Mouse (Mus musculus) midbrain, embryonic 11.5 days (tissue): ENCODE measurements around the gene Naglu. TPM values are rescaled to one million over a fixed set of nuclear protein-coding genes. Genes with fewer than 3 reads are reported as not detected.
A peak's percentile ranks its signal among the peaks of the same experiment; 100 is the strongest.

Experiments used
- ATAC-seq: fragments of 200-750 bp; cut with Nextera tagmentation; 2 replicates; pipeline ENCODE4 v1.8.0; 2017; ENCODE audit warnings: moderate TSS enrichment, moderate library complexity; ENCODE audit not compliant: low FRiP score
- DNase-seq: peaks from one replicate; pipeline ENCODE4 v3.0.0; 2015; ENCODE audit warnings: low spot score; ENCODE audit errors: missing footprints
- H3K27ac ChIP-seq: fragments of 300-500 bp; sonication (generic); 2 replicates; pipeline ENCODE4 v1.5.1; 2014; ENCODE audit warnings: low read depth, low read length
- H3K27me3 ChIP-seq: fragments of 300-500 bp; sonication (generic); 2 replicates; pipeline ENCODE4 v1.6.1; 2014; ENCODE audit warnings: mild to moderate bottlenecking, low read length, moderate library complexity, mixed read lengths; ENCODE audit not compliant: control insufficient read depth, insufficient read depth
- H3K36me3 ChIP-seq: fragments of 300-500 bp; sonication (generic); 2 replicates; pipeline ENCODE4 v1.6.1; 2014; ENCODE audit warnings: mild to moderate bottlenecking, low read length, moderate library complexity, mixed read lengths; ENCODE audit not compliant: control insufficient read depth, insufficient read depth
- H3K4me1 ChIP-seq: fragments of 300-500 bp; sonication (generic); 2 replicates; pipeline ENCODE4 v1.6.1; 2014; ENCODE audit warnings: low read length; ENCODE audit not compliant: control insufficient read depth, insufficient read depth
- H3K4me2 ChIP-seq: fragments of 300-500 bp; sonication (generic); 2 replicates; pipeline ENCODE4 v1.6.1; 2014; ENCODE audit warnings: mild to moderate bottlenecking, moderate library complexity
- H3K4me3 ChIP-seq: fragments of 300-500 bp; sonication (generic); 2 replicates; pipeline ENCODE4 v1.5.1; 2014; ENCODE audit warnings: low read depth, low read length
- H3K9ac ChIP-seq: fragments of 300-500 bp; sonication (generic); 2 replicates; pipeline ENCODE4 v1.6.1; 2014; ENCODE audit warnings: low read length
- H3K9me3 ChIP-seq: fragments of 300-500 bp; sonication (generic); 2 replicates; pipeline ENCODE4 v1.6.1; 2016; ENCODE audit warnings: low read length; ENCODE audit not compliant: control insufficient read depth
- WGBS: fragments of 180-500 bp; shearing (Covaris S2); extraction: QIAGEN DNeasy Blood & Tissue Kit; methylation state at CpG from one replicate; pipeline ENCODE4 v1.1.7; 2014; 5-methylcytosine and 5-hydroxymethylcytosine counted together
- polyA plus RNA-seq: library from polyadenylated mRNA; unstranded; fragments of >200 nt; fragmentation: Nextera tagmentation; extraction: Ambion mirVana; gene quantifications from 2 replicates; pipeline ENCODE4 v1.2.1, GENCODE M21; 2014

The Naglu gene
- polyA plus RNA-seq, 1 experiment from 2014 or later = 6.9 TPM

- DNase-seq = no peak
- Histone ChIP-seq H3K27me3 (no peaks in the 10 kb centered on the region), H3K9me3 (no peaks in the 10 kb centered on the region), H3K9ac (no peak overlapping the region), H3K4me2 (no peak overlapping the region), H3K4me3 (no peak overlapping the region), H3K36me3 (peaks cover 17% of the 10 kb centered on the region), H3K4me1 (peaks cover 8% of the 10 kb centered on the region), H3K27ac (no peak overlapping the region)
- 91% methylated on average over 8 of the region's 8 CpGs for WGBS
- no peak for ATAC-seq
These were observed 28.4 kb downstream of the Naglu start for GRCm38 (mm10) chr11:101098231-101098630.

- Histone ChIP-seq H3K36me3 (peaks cover 10% of the 10 kb centered on the region), H3K4me2 (no peak overlapping the region), H3K9me3 (no peaks in the 10 kb centered on the region), H3K9ac (no peak overlapping the region), H3K4me1 (no peaks in the 10 kb centered on the region), H3K4me3 (no peak overlapping the region), H3K27ac (no peak overlapping the region), H3K27me3 (no peaks in the 10 kb centered on the region)
- 87% methylated on average over 5 of the region's 5 CpGs for WGBS
- DNase-seq (no peak), ATAC-seq (no peak)
These were observed 33.2 kb downstream of the Naglu start for GRCm38 (mm10) chr11:101103011-101103410.

GRCm38 (mm10) chr11:101109351-101109750 is 39.5 kb downstream of the Naglu start:
- Histone ChIP-seq H3K4me2 (no peak overlapping the region), H3K27me3 (no peaks in the 10 kb centered on the region), H3K4me1 (no peaks in the 10 kb centered on the region), H3K9ac (no peak overlapping the region), H3K27ac (no peak overlapping the region), H3K36me3 (no peaks in the 10 kb centered on the region), H3K9me3 (no peaks in the 10 kb centered on the region), H3K4me3 (no peak overlapping the region)
- no peak for ATAC-seq
- DNase-seq = no peak
- WGBS = 78% methylated on average over 4 of the region's 4 CpGs

- no peak for ATAC-seq
- H3K9ac ChIP-seq = no peak overlapping the region
These were observed 40.9 kb downstream of the Naglu start for GRCm38 (mm10) chr11:101110708-101111107.

GRCm38 (mm10) chr11:101111178-101111577 is 41.4 kb downstream of the Naglu start:
- Histone ChIP-seq H3K4me2 (no peak overlapping the region), H3K9ac (no peak overlapping the region), H3K36me3 (no peaks in the 10 kb centered on the region), H3K4me1 (no peaks in the 10 kb centered on the region), H3K9me3 (no peaks in the 10 kb centered on the region), H3K27me3 (no peaks in the 10 kb centered on the region), H3K4me3 (no peak overlapping the region), H3K27ac (no peak overlapping the region)
- DNase-seq = no peak
- WGBS = 86% methylated on average over 4 of the region's 4 CpGs
- ATAC-seq = no peak

More at GRCm38 (mm10) chr11:101110708-101111107, 40.9 kb downstream of the Naglu start:
- Histone ChIP-seq H3K36me3 (no peaks in the 10 kb centered on the region), H3K4me2 (no peak overlapping the region), H3K4me1 (no peaks in the 10 kb centered on the region), H3K4me3 (no peak overlapping the region), H3K9me3 (no peaks in the 10 kb centered on the region), H3K27me3 (no peaks in the 10 kb centered on the region), H3K27ac (no peak overlapping the region)
- WGBS = 68% methylated on average over 5 of the region's 5 CpGs
- DNase-seq = no peak

DNA sequence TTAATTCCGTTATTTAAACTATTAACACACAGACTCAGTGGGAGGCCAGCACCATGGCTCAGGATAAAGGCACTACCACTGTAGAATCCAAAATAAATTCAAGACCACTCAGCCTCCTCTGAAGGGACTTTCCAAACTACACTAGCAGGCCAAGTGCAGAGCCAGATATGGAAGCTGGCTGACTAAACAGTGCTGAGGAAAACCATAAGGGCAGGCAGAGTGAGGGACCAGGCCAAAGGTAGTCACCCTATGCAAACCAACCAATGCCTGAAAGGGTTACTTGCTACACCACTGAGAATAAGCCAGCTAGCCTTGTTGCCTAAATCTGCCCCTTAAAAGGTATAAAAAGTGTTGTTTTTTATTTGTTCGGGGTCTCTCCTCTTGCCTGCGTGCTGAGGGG is 42.4 kb downstream of the Naglu start:
- Histone ChIP-seq H3K9ac (no peak overlapping the region), H3K27ac (no peak overlapping the region), H3K4me2 (no peak overlapping the region), H3K4me1 (no peaks in the 10 kb centered on the region), H3K9me3 (no peaks in the 10 kb centered on the region), H3K4me3 (no peak overlapping the region), H3K36me3 (no peaks in the 10 kb centered on the region; the same call in 1 of the 2 replicates), H3K27me3 (no peaks in the 10 kb centered on the region)
- no peak for ATAC-seq
- DNase-seq = no peak
- 94% methylated on average over 3 of the region's 3 CpGs for WGBS

DNA sequence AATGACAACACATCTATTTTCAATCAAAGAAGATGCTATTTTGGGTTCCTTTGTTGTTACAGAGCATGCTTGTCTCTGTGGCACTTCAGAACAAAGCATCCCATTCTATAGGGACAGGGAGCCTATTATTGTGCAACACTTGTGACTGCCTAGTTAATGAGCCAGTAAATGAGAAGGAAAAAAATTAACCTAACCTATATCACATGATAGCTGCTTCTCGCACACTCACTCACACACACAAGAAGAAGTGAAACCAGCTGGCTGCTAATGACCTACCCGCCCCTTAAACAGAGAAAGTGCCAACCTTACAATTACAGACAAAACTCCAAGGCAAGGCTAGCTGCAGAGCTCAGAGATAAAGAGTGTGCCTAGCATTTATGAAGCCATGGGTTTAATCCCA is 45.8 kb downstream of the Naglu start:
- no peak for DNase-seq
- Histone ChIP-seq H3K27ac (no peak overlapping the region), H3K4me1 (peaks cover 12% of the 10 kb centered on the region), H3K9me3 (no peaks in the 10 kb centered on the region), H3K4me3 (no peak overlapping the region), H3K9ac (no peak overlapping the region), H3K4me2 (no peak overlapping the region), H3K27me3 (no peaks in the 10 kb centered on the region), H3K36me3 (no peaks in the 10 kb centered on the region; the same call in 1 of the 2 replicates)
- 79% methylated on average over 2 of the region's 2 CpGs for WGBS
- no peak for ATAC-seq

GRCm38 (mm10) chr11:101118105-101118504 is 48.3 kb downstream of the Naglu start:
- Histone ChIP-seq H3K4me3 (peak overlapping the region; percentile 87), H3K27ac (no peak overlapping the region), H3K9me3 (no peaks in the 10 kb centered on the region), H3K4me2 (peak overlapping the region; percentile 65), H3K36me3 (peaks cover 2% of the 10 kb centered on the region), H3K27me3 (no peaks in the 10 kb centered on the region), H3K4me1 (peaks cover 17% of the 10 kb centered on the region), H3K9ac (no peak overlapping the region; the same call in 1 of the 2 replicates)
- no peak for ATAC-seq
- 50% methylated on average over 4 of the region's 4 CpGs for WGBS
- no peak for DNase-seq

GRCm38 (mm10) chr11:101119131-101119760 is 49.4 kb downstream of the Naglu start:
- ATAC-seq = peak; percentile 80
- H3K4me2 ChIP-seq = peak overlapping the region; percentile 65
- peaks cover 2% of the 10 kb centered on the region for H3K36me3 ChIP-seq
- no peak for DNase-seq
- peak overlapping the region; percentile 58 for H3K27ac ChIP-seq
- 2% methylated on average over 37 of the region's 39 CpGs for WGBS
- H3K4me3 ChIP-seq = peak overlapping the region; percentile 87
- no peaks in the 10 kb centered on the region for H3K27me3 ChIP-seq
- peaks cover 17% of the 10 kb centered on the region for H3K4me1 ChIP-seq
- peak overlapping the region; percentile 92 for H3K9ac ChIP-seq
- H3K9me3 ChIP-seq = no peaks in the 10 kb centered on the region
